Mouse (Mus musculus) frontal cortex, adult (tissue): ENCODE data around the gene Tbc1d22a.

Experiments
- ATAC-seq: cut with Nextera tagmentation; 2 replicates; pipeline ENCODE4 v1.9.2; 2017; ENCODE audit warnings: mild to moderate bottlenecking, moderate library complexity, mixed read lengths; ENCODE audit not compliant: low TSS enrichment

Tbc1d22a gene

GRCm38 (mm10) chr15:86385436-86385835, 171.2 kb downstream of the Tbc1d22a start:
- no peak for ATAC-seq

- 0 out of 2 replicates have a peak, but pooled peaks have one; percentile 10 for ATAC-seq
Observed at GRCm38 (mm10) chr15:86386325-86386724, 172.1 kb downstream of the Tbc1d22a start.

- ATAC-seq: peak; percentile 60
Observed at GRCm38 (mm10) chr15:86388597-86388996, 174.3 kb downstream of the Tbc1d22a start.

- no peak for ATAC-seq
Observed at GRCm38 (mm10) chr15:86404866-86405265, 190.6 kb downstream of the Tbc1d22a start.

GRCm38 (mm10) chr15:86405527-86405926, 191.3 kb downstream of the Tbc1d22a start:
- ATAC-seq: peak; percentile 52; the same call in 1 of the 2 replicates

- peak; percentile 81 for ATAC-seq
Observed at GRCm38 (mm10) chr15:86409352-86409751, 195.1 kb downstream of the Tbc1d22a start.

- no peak for ATAC-seq
Observed at GRCm38 (mm10) chr15:86411532-86412080, 197.3 kb downstream of the Tbc1d22a start.

GRCm38 (mm10) chr15:86415951-86416350, 201.7 kb downstream of the Tbc1d22a start:
- ATAC-seq: no peak

GRCm38 (mm10) chr15:86418436-86418835, 204.2 kb downstream of the Tbc1d22a start:
- no peak for ATAC-seq

GRCm38 (mm10) chr15:86419620-86420019, 205.4 kb downstream of the Tbc1d22a start:
- no peak for ATAC-seq

GRCm38 (mm10) chr15:86422858-86423257, 208.6 kb downstream of the Tbc1d22a start:
- no peak for ATAC-seq

- ATAC-seq: no peak
Observed at GRCm38 (mm10) chr15:86423884-86424283, 209.6 kb downstream of the Tbc1d22a start.

- ATAC-seq: no peak
Observed at GRCm38 (mm10) chr15:86424971-86425370, 210.7 kb downstream of the Tbc1d22a start.

GRCm38 (mm10) chr15:86426364-86427000, 212.2 kb downstream of the Tbc1d22a start:
- ATAC-seq: no peak

GRCm38 (mm10) chr15:86427439-86427838, 213.2 kb downstream of the Tbc1d22a start:
- no peak for ATAC-seq

GRCm38 (mm10) chr15:86428496-86428895, 214.2 kb downstream of the Tbc1d22a start:
- ATAC-seq: no peak

- no peak for ATAC-seq
Observed at GRCm38 (mm10) chr15:86429766-86430335, 215.6 kb downstream of the Tbc1d22a start.

- ATAC-seq: no peak
Observed at GRCm38 (mm10) chr15:86431539-86432080, 217.4 kb downstream of the Tbc1d22a start.

- no peak for ATAC-seq
Observed at GRCm38 (mm10) chr15:86432791-86433190, 218.5 kb downstream of the Tbc1d22a start.

GRCm38 (mm10) chr15:86433378-86433777, 219.1 kb downstream of the Tbc1d22a start:
- no peak for ATAC-seq

- no peak for ATAC-seq
Observed at GRCm38 (mm10) chr15:86434241-86434640, 220.0 kb downstream of the Tbc1d22a start.

GRCm38 (mm10) chr15:86437346-86437745, 223.1 kb downstream of the Tbc1d22a start:
- no peak for ATAC-seq
